Mouse (Mus musculus): ENCODE results near the gene Cd276.
"Not testable (repeated sequence)": the region's sequence is repeated elsewhere in the genome, so short reads cannot be mapped to it uniquely, and the experiment has no call there.

Gene Cd276

DNA sequence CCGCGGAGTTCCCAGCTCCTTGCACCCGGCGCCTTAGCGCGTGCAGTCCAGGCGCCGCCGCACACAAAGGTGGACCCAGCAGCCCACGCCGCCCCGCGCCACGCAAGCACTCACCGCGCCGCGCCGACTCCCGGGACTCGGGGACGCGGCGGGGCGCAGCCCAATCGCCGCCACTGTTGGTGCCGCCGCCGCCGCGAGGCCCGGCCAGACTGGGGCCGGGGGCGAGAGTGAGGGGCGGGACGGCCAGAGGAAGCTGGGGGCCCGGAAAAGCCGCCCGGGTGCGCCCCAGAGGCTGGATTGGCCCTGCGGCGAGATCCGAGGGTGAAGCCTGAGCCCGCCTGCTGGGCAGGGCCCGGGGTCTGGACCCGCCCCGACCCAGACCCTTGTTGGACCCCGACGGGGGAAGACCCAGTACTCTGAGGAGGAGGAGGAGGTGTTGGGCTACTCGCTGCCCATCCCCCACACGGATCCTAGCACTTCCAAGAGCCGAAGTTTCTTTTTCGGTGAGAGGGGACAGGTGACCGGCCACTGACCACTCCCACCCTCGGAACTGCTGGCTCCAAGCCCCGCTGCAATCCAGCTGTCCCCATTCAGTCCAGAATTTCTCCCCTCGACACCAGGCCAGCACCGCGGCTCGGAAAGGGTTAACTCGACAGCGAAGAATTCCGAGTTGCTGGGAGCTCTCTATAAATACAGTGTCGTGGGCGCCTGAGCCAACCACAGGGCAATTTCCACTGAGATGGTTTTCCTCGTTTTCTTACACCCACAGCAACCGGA is at the start of gene Cd276:
Cd276 (minus strand) TSS at position 530 of the 777 bp plus-strand sequence.
- DNase-seq: peak; percentile 85

- DNase-seq: no peak
These were observed 40.1 kb upstream of the Cd276 start for GRCm38 (mm10) chr9:58595313-58595712.

DNA sequence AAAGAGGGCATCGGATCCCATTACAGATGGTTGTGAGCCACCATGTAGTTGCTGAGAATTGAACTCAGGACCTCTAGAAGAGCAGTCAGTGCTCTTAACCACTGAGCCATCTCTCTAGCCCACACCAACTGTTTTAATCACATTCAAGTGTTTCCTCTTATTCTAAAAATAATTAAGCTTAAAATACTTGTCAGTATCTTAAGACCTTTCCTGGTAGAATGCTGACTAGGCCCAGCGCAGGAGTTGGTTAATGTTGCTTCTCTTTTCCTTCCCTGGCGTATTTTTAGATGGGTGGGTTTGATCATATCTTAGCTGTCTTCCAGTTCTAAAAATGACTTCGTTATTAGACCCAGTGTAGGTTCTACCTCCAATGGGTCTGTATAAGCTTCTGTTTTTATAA is 33.4 kb upstream of the Cd276 start:
- no peak for DNase-seq

DNA sequence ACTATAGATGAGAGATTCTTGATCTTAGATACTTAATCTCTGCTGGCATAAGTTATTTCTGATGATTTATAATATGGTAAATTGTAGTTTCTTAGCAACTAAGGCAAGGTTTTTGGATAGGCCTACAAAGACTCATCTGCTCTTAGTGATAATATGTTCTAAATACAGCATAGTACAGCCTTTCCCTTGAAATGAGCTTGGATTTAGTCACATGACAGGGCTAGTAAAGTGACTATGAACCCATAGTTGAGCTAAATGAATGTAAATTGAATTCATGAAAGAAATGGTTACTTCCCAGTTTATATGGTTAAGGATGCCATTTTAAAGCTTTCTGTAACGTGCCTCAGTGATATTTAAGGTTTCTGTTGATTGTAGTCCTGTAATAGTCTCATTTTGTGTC is 29.1 kb upstream of the Cd276 start:
- DNase-seq: no peak

GRCm38 (mm10) chr9:58583267-58583641 is 28.0 kb upstream of the Cd276 start:
- peak; percentile 47 for DNase-seq

- DNase-seq: no peak
These were observed 27.5 kb upstream of the Cd276 start for GRCm38 (mm10) chr9:58582581-58583266.

- DNase-seq: peak; percentile 99
These were observed 26.8 kb upstream of the Cd276 start, which contains the start of gene Nptn for GRCm38 (mm10) chr9:58581958-58582540. Nptn (plus strand) TSS chr9:58582240.

DNA sequence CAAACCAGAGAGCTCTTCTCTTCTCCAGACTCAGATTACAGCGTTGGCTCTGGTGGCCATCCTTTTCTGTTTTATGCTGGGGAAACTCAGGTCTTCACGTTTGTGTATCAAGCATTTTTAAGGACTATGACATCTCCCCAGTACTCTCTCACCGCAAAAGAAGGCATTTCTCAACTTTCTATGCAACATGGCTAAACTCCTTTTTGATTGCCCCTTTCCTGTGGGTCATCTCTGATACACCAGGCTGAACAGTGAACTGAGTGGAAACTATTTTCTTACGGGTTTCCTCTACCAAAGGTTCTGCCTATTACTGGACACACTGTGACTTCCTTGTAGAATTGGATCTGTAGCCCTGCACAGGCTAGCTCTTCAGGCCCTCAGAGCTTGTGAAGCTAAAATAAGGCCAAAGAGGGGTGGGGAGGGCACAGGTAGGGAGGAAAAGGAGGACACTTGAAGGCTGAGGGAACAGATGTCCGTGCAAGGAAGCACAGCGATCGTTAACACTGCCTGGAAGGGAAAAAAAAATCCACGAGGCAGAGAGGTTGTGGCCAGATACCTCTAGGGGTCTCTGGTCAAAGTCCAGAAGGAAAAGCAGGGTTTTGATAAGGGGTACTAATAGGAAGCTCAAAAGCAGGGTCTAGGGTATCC is 26.2 kb upstream of the Cd276 start:
- DNase-seq: no peak

DNA sequence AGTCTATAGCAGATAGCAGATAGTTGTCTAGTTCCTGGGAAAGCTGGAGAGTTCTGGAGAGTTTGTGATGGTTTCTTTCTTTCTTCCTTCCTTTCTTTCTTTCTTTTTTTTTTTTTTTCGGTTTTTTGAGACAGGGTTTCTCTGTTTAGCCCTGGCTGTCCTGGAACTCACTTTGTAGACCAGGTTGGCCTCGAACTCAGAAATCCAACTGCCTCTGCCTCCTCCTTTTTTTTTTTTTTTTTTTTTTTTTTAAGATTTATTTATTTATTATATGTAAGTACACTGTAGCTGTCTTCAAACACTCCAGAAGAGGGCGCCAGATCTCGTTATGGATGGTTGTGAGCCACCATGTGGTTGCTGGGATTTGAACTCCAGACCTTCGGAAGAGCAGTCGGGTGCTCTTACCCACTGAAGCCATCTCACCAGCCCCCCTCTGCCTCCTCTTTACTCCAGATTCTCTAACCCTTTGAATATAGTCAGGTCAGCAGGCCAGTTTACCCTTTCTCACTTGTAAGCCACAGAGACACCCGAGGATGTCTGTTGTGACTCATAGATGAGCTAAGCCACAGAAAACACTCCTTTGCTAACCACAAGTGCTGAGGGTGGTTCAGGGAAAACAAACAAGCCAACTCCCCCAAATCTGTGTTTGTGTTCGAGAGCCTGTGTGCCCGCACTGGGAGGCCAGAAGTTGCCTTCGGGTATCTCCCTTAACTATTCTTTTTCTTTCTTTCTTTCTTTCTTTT is 25.4 kb upstream of the Cd276 start:
- DNase-seq: not testable (repeated sequence)

DNA sequence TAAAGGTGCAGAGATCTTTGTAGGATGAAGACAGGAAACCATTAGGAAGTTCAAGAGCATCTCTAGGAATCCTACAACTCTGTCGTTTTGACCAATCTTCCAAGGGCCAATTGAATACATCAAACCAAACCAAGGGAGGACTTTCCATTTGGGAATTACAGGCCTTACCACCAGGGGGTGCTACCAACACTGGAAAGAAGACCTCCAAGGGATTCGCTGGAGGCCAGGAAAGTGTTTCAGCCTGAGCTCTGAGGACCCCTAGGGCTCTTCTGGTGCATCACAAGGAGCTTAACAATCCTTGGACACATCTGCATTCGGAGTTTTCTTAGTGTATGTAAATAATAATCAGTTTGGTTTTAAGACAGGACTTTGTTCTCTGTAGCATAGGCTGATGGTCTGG is 23.4 kb upstream of the Cd276 start:
- DNase-seq: peak; percentile 89

- DNase-seq: no peak
These were observed 15.8 kb upstream of the Cd276 start for GRCm38 (mm10) chr9:58571001-58571400.

GRCm38 (mm10) chr9:58567682-58568081 is 12.4 kb upstream of the Cd276 start:
- peak; percentile 47 for DNase-seq

- DNase-seq: not testable (repeated sequence)
These were observed 10.7 kb upstream of the Cd276 start for GRCm38 (mm10) chr9:58565945-58566344.

GRCm38 (mm10) chr9:58560211-58560610 is 5.0 kb upstream of the Cd276 start:
- no peak for DNase-seq

DNA sequence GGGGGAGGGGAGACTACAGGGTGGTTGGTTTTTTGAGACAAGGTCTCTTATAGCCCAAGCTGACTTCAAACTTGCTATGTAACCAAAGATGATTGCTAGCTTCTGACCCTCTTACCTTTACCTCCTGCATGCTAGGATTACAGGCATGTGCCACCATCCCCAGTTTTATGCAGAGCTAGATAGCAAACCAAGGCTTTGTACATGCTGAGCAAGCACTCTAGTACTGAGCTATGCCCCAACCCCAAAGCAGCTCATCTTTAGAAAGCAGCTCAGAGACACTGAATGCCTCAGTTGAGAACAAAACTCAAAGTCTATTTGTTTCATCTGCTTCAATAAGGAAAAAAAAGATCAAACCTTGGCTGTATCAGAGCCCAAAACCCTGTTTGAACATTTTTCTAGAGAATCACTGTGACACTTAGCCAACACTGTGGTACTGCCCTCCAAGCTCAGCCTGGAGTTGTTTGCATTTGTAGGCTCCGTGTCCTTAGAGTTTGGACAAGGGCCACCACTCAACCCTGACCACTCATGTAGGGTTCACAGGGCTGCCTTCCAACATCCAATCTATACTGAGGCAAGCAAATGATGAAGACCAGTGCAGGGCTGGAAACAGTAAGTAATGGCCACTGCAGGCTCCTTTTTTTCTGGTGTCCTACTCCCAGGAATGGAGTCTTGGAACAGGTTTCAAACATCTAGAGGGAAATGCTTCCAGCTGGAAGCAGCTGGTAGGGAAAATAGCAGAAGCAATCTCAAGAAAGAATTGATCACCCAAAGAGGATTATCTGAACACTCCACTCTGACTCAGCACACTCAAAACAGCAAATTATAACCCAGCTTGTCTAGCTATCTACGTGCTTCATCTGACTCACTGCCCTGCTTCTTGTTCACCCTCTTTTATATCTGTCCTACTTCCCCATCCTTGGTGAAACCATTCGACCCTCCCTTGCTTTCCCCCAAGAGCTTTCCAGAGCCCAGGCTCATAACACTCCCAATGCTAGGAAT is 2.5 kb upstream of the Cd276 start:
- DNase-seq: no peak

DNA sequence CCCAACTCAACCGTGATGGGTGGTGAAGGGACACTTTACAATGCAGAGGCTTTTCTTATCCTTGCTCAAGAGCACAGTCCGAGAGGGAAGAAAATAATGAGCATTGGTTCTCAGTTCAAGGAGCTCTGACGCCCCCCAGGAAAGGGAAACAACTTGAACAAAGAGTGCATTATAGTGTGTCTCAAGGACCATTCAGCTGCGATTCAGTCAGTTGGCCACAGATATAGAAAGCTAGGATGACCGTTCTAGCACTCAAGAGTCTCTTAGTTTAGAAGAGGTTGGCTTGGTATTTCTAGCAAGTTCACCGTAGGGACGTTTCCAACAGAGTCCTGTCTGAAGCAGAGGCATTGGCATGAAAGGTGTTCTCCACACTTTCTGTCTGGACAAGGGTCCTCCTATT is 1.4 kb upstream of the Cd276 start:
- DNase-seq: no peak

DNA sequence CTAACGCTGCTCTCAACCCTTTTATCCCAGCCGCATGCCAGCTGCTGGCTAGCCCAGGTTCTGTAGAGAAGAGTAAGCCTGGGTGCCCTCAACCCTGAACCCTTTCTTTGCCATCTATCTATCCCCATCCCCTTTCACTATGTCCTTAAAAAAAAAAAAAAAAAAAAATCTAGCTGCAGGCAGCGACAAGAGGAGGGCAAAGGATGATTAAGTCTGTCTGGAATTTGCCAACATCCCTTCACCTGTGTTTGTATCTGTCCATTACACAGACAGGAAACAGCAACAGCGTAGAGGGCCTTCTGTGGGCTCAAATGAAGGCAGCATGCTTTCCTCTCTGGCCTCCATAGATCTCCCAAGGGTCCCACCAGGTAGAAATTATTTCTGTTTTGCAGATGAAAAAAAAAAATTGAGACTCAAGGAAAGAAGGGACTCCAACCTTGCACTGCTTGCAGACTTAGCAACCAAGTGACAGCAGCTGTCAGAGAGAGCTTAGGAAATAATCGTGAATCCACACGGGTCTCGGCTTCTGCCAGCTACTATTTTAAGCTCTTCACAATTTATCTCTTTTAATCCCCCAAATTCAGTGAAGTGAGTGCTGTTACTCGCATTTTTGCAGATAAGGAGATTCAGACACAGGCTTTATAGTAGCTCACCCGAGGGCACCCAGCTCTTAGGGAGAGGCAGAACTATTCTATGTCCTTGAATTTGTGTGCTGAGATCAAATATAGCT is 613 bp upstream of the Cd276 start:
- DNase-seq: no peak

GRCm38 (mm10) chr9:58554056-58554907 is 955 bp downstream of the Cd276 start:
- DNase-seq: peak; percentile 45

DNA sequence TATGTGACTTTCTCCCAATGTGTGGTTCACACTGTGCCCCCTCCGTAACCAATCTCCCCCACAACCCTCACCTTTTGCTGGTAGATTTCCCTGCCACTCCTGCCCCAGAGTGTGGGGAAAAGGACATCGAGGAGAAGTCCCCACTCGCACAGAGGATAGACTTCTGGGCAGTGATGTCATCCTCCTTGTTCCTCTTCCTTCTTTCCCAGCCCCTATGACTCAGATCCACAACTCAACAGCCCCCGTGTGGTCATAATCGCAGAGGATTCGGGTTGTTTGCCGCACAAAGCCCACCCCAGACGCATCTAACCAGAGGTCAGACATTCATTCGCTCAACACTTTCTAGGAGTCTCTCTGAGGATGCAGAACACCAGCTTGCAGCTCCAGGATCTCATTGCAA is 3.2 kb downstream of the Cd276 start:
- DNase-seq: no peak

GRCm38 (mm10) chr9:58550928-58551327 is 4.3 kb downstream of the Cd276 start:
- DNase-seq: no peak
